Mouse (Mus musculus) neural tube, embryonic 12.5 days (tissue): ENCODE data around the gene H2-DMa. TPM values are rescaled to one million over a fixed set of nuclear protein-coding genes. Genes with fewer than 3 reads are reported as not detected.

Experiments used
- ATAC-seq: fragments of 200-750 bp; cut with Nextera tagmentation; 2 replicates; pipeline ENCODE4 v1.8.0; 2017; ENCODE audit warnings: low read depth, mild to moderate bottlenecking, moderate TSS enrichment, moderate library complexity; ENCODE audit not compliant: low FRiP score
- H3K27ac ChIP-seq: fragments of 300-500 bp; sonication (generic); 2 replicates; pipeline ENCODE4 v1.5.1; 2016
- H3K27me3 ChIP-seq: fragments of 300-500 bp; sonication (generic); replicated peaks from 2 replicates; pipeline ENCODE4 v1.6.1; 2016; ENCODE audit warnings: mild to moderate bottlenecking
- H3K36me3 ChIP-seq: fragments of 300-500 bp; sonication (generic); 2 replicates; pipeline ENCODE4 v1.6.1; 2016; ENCODE audit warnings: mild to moderate bottlenecking
- H3K4me1 ChIP-seq: fragments of 300-500 bp; sonication (generic); 2 replicates; pipeline ENCODE4 v1.6.1; 2016
- H3K4me2 ChIP-seq: fragments of 300-500 bp; sonication (generic); replicated peaks from 2 replicates; pipeline ENCODE4 v1.6.1; 2016; ENCODE audit warnings: mild to moderate bottlenecking
- H3K4me3 ChIP-seq: fragments of 300-500 bp; sonication (generic); 2 replicates; pipeline ENCODE4 v1.5.1; 2016
- H3K9ac ChIP-seq: fragments of 300-500 bp; sonication (generic); 2 replicates; pipeline ENCODE4 v1.6.1; 2016; ENCODE audit warnings: mild to moderate bottlenecking
- H3K9me3 ChIP-seq: fragments of 300-500 bp; sonication (generic); 2 replicates; pipeline ENCODE4 v1.6.1; 2016; ENCODE audit warnings: mild to moderate bottlenecking
- WGBS: fragments of 180-500 bp; shearing (Covaris S2); methylation state at CpG from one replicate; pipeline ENCODE4 v1.1.7; 2016; 5-methylcytosine and 5-hydroxymethylcytosine counted together
- polyA plus RNA-seq: library from polyadenylated mRNA; unstranded; fragments of >200 nt; fragmentation: Nextera tagmentation; extraction: Ambion mirVana; gene quantifications from 2 replicates; pipeline ENCODE4 v1.2.1, GENCODE M21; 2016

The H2-DMa gene
- polyA plus RNA-seq, 1 experiment from 2014 or later: 12.3 TPM

DNA sequence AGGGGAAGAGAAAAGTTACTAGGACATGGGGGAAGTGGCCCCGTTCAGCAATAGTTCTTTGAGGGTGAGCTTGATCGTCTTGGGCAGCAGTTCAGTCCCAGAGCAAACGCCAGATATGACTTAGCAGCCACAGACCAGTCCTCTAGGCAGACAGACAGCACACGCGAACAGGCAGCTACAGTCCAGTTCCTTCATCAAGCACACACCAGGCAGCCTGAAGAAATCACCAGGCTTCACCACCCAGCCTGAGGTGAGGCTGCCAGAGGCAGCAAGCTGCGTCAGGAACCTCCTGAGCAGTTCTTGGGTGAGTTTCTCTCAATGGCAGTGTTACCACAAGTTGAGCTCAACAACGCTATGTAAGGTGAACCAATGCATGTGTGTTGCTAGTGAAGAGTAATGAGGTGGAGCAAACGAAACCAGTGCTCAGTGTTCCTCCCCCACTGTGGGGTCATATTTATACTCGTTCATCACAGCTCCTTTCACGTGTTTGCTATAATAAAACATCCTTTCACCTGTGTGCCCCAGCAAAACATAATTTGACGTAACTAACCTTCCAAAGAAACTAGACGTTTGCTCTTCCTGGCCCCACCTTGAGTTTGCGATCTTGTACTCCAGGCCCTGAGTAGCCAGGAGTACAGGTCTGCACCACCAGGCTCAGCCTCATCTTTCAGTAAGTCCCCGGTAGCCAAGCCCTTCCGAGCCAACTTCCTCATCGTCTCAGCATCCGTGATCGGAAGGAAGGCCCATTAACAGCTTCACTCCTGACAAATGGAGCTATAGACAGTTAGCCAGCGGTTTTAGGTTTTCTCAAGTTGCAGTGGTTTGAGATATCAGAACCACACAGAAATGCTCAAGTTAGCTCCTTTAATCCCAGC is 11.0 kb downstream of the H2-DMa start:
- Histone ChIP-seq H3K9me3 (no peaks in the 10 kb centered on the region), H3K4me2 (no peak overlapping the region), H3K27me3 (no peaks in the 10 kb centered on the region), H3K4me3 (no peak overlapping the region), H3K27ac (no peak overlapping the region), H3K4me1 (peaks cover 9% of the 10 kb centered on the region), H3K9ac (no peak overlapping the region), H3K36me3 (no peaks in the 10 kb centered on the region)
- WGBS: 80% methylated on average over 19 of the region's 19 CpGs
- no peak for ATAC-seq

DNA sequence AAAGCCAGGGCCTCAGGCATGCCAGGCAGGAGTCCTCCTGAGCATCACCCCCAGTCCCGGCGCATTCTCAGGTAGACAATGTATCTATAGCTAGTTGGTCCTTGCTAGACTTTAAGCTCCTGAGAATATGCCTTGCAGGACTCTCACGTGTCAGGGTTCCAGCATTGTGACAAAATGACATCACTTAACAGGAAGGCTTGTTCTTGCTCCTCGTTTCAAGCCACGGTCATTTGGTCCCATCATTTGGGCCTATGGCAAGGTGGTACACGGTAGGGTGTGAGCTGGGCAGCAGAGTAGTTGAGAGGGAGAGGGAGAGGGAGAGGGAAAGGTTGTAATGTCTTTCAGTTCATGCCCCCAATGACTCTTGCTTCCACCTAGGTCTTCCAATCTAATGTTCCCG is 12.6 kb downstream of the H2-DMa start:
- Histone ChIP-seq H3K4me1 (peaks cover 13% of the 10 kb centered on the region), H3K4me2 (no peak overlapping the region), H3K4me3 (no peak overlapping the region), H3K9me3 (no peaks in the 10 kb centered on the region), H3K9ac (no peak overlapping the region), H3K27me3 (peaks cover 4% of the 10 kb centered on the region; the same call in 1 of the 2 replicates), H3K36me3 (no peaks in the 10 kb centered on the region), H3K27ac (no peak overlapping the region)
- WGBS: 82% methylated on average over 7 of the region's 7 CpGs
- ATAC-seq: no peak

DNA sequence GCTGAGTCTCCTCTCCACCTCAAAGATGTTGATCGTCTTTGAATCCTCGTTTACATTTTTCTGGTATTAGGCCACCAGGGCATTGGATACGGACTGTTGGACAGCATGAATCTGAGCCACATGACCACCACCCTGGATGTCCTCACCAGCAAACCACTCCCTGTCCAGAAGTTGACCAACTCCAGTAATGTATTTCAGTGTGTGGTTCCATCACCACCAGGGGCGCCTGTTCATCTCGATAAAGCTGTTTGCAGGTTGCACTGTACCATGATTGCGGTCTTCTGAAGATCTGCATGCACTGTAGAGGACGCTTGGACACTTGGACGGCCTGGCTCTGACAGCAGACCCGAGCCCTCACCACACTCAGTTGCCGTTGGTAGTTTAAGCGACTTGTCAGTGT is 13.9 kb downstream of the H2-DMa start:
- no peak overlapping the region for H3K9ac ChIP-seq
- ATAC-seq: no peak
- no peak overlapping the region for H3K4me3 ChIP-seq
- no peak overlapping the region for H3K27ac ChIP-seq
- no peak overlapping the region for H3K4me2 ChIP-seq
- 85% methylated on average over 11 of the region's 11 CpGs for WGBS
- peaks cover 13% of the 10 kb centered on the region for H3K4me1 ChIP-seq
- no peaks in the 10 kb centered on the region for H3K36me3 ChIP-seq
- H3K9me3 ChIP-seq: no peaks in the 10 kb centered on the region
- H3K27me3 ChIP-seq: peaks cover 10% of the 10 kb centered on the region

DNA sequence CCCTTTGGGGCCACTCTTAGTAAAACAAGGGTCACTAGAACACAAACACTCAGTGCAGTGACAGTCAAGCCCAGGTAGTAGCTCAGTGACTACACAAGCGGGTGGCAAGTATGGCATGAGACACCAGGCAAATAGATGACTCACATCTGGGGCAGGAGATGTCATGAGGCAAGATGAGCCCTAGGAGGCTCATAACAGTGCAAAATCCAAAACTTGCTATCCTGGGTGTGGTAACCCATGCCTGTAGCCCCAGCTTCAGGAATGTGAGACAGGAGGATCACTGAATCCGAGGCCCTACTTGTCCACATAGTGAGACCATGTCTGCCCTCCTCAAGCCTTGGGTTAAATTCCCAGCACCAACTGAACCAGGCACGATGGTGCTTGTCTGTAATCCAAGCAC is 15.1 kb downstream of the H2-DMa start:
- Histone ChIP-seq H3K4me2 (no peak overlapping the region), H3K27ac (no peak overlapping the region), H3K36me3 (no peaks in the 10 kb centered on the region), H3K4me1 (peaks cover 11% of the 10 kb centered on the region), H3K27me3 (peaks cover 21% of the 10 kb centered on the region), H3K9ac (no peak overlapping the region), H3K4me3 (no peak overlapping the region), H3K9me3 (no peaks in the 10 kb centered on the region)
- 93% methylated on average over 3 of the region's 3 CpGs for WGBS
- ATAC-seq: no peak

DNA sequence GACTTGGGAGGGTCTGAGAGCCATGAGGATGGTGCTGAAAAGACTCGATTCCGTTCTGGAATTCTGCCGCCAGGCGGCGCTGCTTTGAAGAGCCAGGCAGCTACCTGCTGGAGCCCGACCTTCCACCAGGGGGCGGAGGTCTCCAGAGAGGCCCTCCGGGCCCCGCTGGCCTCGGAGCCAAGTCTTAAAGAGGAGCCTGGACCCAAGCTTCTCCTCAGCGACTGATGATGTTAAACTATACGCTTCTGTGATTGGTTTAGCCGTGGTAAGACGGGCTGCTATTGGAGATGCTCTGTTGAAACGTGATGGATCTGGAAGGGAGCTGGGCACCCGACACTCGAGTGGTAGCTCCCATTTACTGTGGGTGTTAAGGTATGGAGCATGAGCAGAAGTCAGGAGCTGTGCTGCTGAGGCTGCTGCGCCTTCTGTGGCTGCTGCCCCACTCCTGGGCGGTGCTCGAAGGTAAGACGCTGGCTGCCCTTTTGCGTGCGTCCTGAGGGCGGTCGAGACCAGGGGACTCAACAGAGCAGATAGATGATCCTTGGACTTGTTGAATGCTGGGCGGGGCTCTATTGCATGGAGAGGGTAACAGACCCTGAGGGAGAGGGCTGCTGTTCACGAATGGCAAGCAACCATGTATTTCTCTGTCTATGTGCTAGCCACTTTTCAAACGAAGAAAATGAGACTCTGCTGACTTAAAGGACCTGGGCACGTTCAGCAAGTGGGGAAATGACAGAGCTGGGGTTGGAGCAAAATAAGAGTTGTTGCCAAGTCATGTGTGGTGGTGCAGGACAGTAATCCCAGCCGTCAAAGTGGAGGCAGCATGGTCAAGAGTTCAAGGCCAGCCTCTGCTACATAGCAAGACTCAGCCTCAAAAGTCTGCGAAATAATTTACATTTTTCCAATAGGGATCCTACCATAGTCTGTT is 16.2 kb downstream of the H2-DMa start:
- H3K4me3 ChIP-seq: peak overlapping the region; percentile 27
- 7% methylated on average over 31 of the region's 31 CpGs for WGBS

DNA sequence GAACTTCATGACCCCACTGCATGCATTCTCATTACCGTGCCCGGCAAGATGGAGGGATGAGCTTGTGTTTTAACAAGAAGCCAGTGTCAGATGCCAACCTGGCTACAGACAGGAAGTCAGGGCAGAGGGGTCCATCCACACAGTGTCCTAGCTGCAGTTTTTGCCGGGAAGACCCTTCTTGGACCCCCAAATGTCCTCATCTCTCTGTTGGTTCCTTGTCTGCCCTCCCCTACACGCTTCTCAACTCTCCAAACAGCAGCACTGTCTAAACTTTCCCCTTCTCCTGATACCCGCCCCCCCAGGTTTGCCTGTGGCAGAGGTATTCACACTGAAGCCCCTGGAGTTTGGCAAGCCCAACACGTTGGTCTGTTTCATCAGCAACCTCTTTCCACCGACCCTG is 18.3 kb downstream of the H2-DMa start:
- peaks cover 13% of the 10 kb centered on the region for H3K4me1 ChIP-seq
- no peak overlapping the region for H3K4me2 ChIP-seq
- H3K27me3 ChIP-seq: peaks cover 41% of the 10 kb centered on the region
- no peak overlapping the region for H3K4me3 ChIP-seq
- H3K9ac ChIP-seq: no peak overlapping the region
- H3K36me3 ChIP-seq: no peaks in the 10 kb centered on the region
- no peak overlapping the region for H3K27ac ChIP-seq
- ATAC-seq: no peak
- no peaks in the 10 kb centered on the region for H3K9me3 ChIP-seq
- 73% methylated on average over 7 of the region's 7 CpGs for WGBS

More for the DNA sequence above, 16.2 kb downstream of the H2-DMa start:
- Histone ChIP-seq H3K27me3 (peaks cover 32% of the 10 kb centered on the region), H3K9me3 (no peaks in the 10 kb centered on the region), H3K36me3 (no peaks in the 10 kb centered on the region), H3K4me2 (peak overlapping the region; percentile 69), H3K9ac (no peak overlapping the region), H3K27ac (no peak overlapping the region), H3K4me1 (peaks cover 13% of the 10 kb centered on the region)
- peak; percentile 94 for ATAC-seq

DNA sequence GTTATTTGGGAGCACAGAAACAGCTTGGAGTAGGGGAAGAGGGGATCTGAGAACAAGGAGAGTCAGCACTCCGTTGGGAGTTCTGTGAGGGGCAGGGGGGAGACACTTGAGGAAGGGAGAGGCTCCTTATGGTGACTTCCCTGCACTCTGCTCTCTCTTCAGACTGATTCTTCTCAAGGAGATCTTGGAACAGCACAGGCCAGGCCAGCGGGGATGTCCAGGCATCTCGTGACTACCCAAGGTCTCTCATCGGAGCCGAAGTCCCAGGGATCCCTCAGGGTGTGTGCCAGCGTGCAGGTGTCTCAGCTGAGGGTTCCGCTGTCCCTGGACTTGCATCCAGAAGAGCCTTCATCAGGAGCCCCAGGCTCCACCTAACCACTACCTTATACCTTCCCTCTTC is 19.3 kb downstream of the H2-DMa start:
- no peak for ATAC-seq
- Histone ChIP-seq H3K4me2 (no peak overlapping the region), H3K27ac (no peak overlapping the region), H3K9me3 (no peaks in the 10 kb centered on the region), H3K4me1 (peaks cover 17% of the 10 kb centered on the region), H3K4me3 (no peak overlapping the region), H3K36me3 (no peaks in the 10 kb centered on the region), H3K9ac (no peak overlapping the region), H3K27me3 (peaks cover 41% of the 10 kb centered on the region)
- 78% methylated on average over 7 of the region's 7 CpGs for whole genome bisulfite sequencing

DNA sequence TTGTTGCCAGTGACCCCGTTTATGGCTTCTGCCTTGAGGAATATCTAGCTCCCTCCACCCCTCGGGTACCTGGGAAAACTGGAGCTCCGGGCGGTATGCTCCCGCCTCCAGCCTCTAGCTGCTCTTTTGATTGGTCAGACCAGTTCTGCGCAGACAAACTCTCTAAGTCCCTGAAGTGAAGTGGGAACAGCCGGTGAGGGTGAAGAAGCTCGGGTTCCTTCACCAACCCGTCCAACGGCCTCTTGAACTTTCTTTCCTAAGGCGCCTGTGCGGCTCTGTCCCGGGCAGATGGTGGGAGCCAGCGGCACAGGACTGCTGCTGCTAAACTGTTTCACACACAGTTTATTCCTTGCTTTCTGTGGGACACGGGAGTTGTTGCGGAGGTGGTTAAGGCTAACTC is 20.1 kb downstream of the H2-DMa start:
- H3K4me3 ChIP-seq: peak overlapping the region; percentile 13

DNA sequence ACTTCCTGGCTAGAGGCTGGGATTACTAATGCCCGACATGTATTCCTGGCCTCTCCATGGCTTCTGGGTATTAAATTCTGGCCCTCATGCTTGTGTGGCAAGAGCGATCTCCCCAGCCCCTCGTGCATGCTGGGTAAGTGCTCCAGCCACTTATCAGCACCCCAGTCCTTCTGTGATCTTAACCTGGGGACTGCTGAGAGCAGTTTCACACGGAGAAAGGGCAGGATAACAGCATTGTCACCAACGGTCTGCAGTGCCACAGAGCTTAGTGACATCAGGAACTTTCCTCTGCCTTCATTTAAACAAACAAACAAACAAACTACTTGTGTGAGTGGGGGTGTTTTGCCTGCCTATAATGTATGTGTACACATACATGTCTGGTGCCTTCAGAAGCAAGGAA is 20.9 kb downstream of the H2-DMa start:
- no peaks in the 10 kb centered on the region for H3K9me3 ChIP-seq
- peaks cover 41% of the 10 kb centered on the region for H3K27me3 ChIP-seq
- no peaks in the 10 kb centered on the region for H3K36me3 ChIP-seq
- H3K4me1 ChIP-seq: peaks cover 17% of the 10 kb centered on the region
- no peak overlapping the region for H3K27ac ChIP-seq
- WGBS: 24% methylated on average over 5 of the region's 5 CpGs
- no peak for ATAC-seq
- no peak overlapping the region for H3K4me3 ChIP-seq
- H3K9ac ChIP-seq: no peak overlapping the region
- H3K4me2 ChIP-seq: peak overlapping the region; percentile 52; the same call in 1 of the 2 replicates

More for the DNA sequence above, 20.1 kb downstream of the H2-DMa start:
- Histone ChIP-seq H3K4me2 (peak overlapping the region; percentile 52), H3K9ac (no peak overlapping the region), H3K27me3 (peaks cover 41% of the 10 kb centered on the region), H3K27ac (no peak overlapping the region), H3K36me3 (no peaks in the 10 kb centered on the region), H3K4me1 (peaks cover 17% of the 10 kb centered on the region), H3K9me3 (no peaks in the 10 kb centered on the region)
- WGBS: under 1% methylated on average over 16 of the region's 16 CpGs
- no peak for ATAC-seq

DNA sequence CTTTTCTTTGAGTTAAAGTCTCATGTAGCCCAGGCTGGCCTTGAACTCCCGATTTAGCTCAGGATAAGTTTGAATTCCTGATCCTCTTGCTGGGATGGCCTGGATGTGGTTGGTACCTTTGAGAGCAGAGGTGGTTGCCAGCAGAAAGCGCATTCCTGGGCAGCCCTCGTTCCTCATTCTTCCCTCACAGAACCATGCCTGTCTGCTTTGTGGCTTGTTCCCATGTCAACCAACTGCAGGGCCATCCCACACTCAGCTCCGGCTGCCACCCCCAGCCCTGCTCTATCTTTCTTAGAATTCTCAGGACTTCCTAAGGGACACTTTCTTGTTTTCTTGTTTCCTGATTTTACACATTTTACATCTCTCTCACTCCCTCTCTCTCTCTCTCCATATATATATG is 22.1 kb downstream of the H2-DMa start:
- Histone ChIP-seq H3K4me3 (no peak overlapping the region), H3K9ac (no peak overlapping the region), H3K9me3 (no peaks in the 10 kb centered on the region), H3K4me2 (no peak overlapping the region), H3K4me1 (peaks cover 13% of the 10 kb centered on the region), H3K36me3 (no peaks in the 10 kb centered on the region), H3K27me3 (peaks cover 38% of the 10 kb centered on the region), H3K27ac (no peak overlapping the region)
- no peak for ATAC-seq
- WGBS: 60% methylated on average over 4 of the region's 4 CpGs

DNA sequence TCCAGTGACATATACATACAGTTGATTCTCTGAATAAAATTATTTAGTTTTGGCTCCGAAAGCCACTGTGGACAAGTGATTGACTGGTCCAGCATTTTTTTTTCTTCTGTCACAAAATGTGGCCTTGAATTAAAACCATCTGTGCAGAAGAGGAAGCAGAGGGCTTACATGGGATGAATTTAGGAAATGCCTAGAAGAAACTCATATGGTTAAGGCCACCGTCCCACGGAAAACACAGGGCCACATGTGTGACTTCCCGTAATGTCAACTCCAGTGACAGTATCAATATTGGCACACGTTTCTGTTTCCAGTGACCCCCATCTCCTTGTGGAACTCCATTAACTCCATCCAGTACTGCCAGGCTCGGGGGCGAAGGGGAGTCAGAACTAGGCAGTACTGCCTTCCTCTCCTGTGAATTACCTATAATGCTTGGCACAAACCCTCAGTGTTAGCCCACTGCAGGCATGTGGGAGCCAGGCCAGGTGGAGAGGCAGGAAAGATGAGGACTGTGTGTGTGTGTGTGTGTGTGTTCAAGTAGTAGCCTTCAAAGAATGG is 23.2 kb downstream of the H2-DMa start:
- Histone ChIP-seq H3K4me2 (no peak overlapping the region), H3K27me3 (peaks cover 38% of the 10 kb centered on the region), H3K4me3 (no peak overlapping the region), H3K9ac (no peak overlapping the region), H3K4me1 (peaks cover 13% of the 10 kb centered on the region), H3K9me3 (no peaks in the 10 kb centered on the region), H3K36me3 (no peaks in the 10 kb centered on the region), H3K27ac (no peak overlapping the region)
- WGBS: 84% methylated on average over 7 of the region's 7 CpGs
- ATAC-seq: no peak

DNA sequence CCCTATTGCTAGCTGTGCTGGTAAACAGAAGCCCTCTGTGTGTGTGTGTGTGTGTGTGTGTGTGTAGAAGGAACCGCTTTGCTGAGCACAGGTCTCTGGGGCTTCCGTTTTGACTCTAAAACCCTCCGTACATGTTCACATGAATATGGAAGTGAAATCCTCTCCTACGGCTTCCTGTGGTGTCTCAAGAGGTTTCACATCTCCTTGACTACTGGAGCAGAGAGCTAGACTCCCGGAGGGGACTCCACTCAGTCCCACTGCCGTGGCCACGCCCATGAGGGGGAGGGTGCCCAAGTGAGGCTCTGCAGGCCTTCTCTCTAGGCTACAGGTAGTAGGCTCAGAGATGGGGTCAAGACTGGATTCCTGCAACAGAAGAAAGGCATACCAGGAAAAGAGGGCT is 23.7 kb downstream of the H2-DMa start, which contains the start of gene H2-DMb2:
Gene H2-DMb2 (plus strand): TSS at position 275 of the 400 bp plus-strand sequence.
- no peak within 1 kb of the TSS for H3K4me2 ChIP-seq
- H3K36me3 ChIP-seq: no peaks in the 10 kb centered on the region
- 42% methylated on average over 7 of the region's 7 CpGs for WGBS
- no peak for ATAC-seq
- H3K9ac ChIP-seq: no peak within 1 kb of the TSS
- no peaks in the 10 kb centered on the region for H3K9me3 ChIP-seq
- peaks cover 34% of the 10 kb centered on the region for H3K27me3 ChIP-seq
- no peak within 1 kb of the TSS for H3K4me3 ChIP-seq
- H3K4me1 ChIP-seq: peaks cover 13% of the 10 kb centered on the region
- H3K27ac ChIP-seq: no peak within 1 kb of the TSS
